Mouse (Mus musculus) cerebellum, postnatal 25 days (tissue): ENCODE measurements around the gene Olfr1192-ps1.
"Not testable (repeated sequence)": the region's sequence is repeated elsewhere in the genome, so short reads cannot be mapped to it uniquely, and the experiment has no call there.

Source experiments
- DNase-seq, 2 experiments: peaks; one replicate each; pipeline ENCODE4 v3.0.0; 2021; ENCODE audit warnings: mixed read lengths in 2 of 2

Gene Olfr1192-ps1

GRCm38 (mm10) chr2:88648209-88648608 is at the start of gene Olfr1192-ps1:
Gene Olfr1192-ps1 (plus strand): TSS chr2:88648509.
- DNase-seq = no peak

DNA sequence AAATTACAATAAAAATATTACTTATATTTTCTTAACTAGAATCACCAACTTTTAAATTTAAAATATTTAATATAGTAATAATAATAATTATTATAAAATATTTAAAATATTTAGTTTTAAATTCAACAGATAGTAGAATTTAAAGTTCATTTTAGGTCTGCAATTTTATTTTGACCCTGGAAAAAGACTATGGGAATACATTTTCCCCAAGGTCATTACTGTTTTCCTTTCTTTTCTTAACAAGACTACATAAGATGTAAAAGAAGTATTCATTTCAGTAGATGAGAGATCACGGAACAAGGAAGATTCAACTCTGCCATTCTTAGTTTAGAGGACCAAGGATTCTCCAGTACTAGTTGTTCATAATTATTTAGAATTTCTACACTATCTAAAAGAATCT is 8.1 kb upstream of the Olfr1192-ps1 start, which contains the start of gene Olfr1191-ps1:
Gene Olfr1191-ps1, plus strand, starts transcription at position 301 of the 400 bp plus-strand sequence.
- not testable (repeated sequence) for DNase-seq

GRCm38 (mm10) chr2:88675328-88675727 is 27.0 kb downstream of the Olfr1192-ps1 start, which contains the start of gene Olfr1193:
Gene Olfr1193 (plus strand): TSS chr2:88675628.
- not testable (repeated sequence) for DNase-seq

- no peak for DNase-seq
Observed at GRCm38 (mm10) chr2:88689087-88689486, 40.8 kb downstream of the Olfr1192-ps1 start, which contains the start of gene Olfr1195. Gene Olfr1195 (minus strand): TSS chr2:88689187.

DNA sequence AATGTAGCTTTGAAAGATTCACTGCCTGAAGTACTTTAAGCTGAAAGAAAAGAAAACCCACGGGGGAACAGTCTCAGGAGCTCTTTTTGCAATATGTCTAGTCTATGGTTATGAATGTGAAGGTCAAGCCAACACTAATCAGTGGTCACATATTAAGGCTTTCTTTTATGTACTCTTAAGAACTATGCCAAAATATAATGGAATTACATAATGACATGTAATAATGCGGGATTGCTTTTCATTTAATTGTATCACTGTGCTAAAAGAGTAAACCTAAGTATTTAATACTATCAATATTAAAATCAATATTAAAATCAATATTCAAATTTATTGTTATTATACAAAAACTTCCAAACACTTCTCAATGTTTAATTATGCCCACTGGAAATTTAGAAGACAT is 56.2 kb downstream of the Olfr1192-ps1 start, which contains the start of gene Olfr1196:
Gene Olfr1196, minus strand, starts transcription at position 101 of the 400 bp plus-strand sequence.
- DNase-seq = no peak
